Mouse (Mus musculus): ENCODE measurements around the gene Cerk. TPM values are rescaled to one million over a fixed set of nuclear protein-coding genes. Genes with fewer than 3 reads are reported as not detected.

Gene Cerk
- polyA plus RNA-seq, 1 experiment from 2014 or later: 9.4 TPM

DNA sequence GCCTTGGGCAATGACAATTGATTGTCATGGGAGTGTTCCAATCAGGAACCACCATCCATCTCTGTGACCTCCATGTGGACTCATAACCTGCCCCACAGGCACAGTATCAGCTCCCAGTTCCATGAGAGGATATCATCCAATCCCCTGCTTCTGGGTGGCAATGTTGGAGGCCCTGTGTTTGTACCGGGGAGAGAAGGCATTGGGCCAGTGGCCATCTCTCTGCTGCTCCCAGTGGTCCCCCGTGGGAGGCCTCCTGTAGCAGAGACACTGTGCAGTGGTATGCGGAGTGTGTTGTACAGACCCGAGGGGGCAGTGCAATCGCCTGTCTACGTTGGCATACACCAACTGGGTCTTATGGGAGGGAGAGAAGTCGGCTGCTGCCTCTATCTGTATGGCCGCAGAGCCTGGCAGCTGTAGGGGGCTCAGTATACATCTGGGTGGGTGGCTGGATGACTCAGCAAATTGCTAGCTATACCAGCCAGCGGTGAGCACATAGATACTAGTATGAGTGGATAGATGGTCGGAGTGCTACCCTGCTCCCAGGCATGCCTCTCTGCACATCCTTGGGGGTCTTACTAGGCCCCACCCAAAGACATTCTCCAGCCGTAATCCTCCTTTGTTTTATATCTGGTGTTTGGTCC lies 78.0 kb downstream of the Cerk start:
- Histone ChIP-seq H3K4me2 (ENCODE audit: low read length) (no peak overlapping the region), H3K4me3 (replicated peaks; ENCODE audit: low read depth, low read length) (no peak overlapping the region), H3K27ac (no peak overlapping the region), H3K36me3 (ENCODE audit: insufficient read depth, low read length) (no peaks in the 10 kb centered on the region), H3K9ac (ENCODE audit: low read depth, low read length) (no peak overlapping the region), H3K4me1 (replicated peaks; ENCODE audit: insufficient read depth, low read length) (peaks cover 10% of the 10 kb centered on the region), H3K27me3 (ENCODE audit: insufficient read depth, low read length) (no peaks in the 10 kb centered on the region), H3K9me3 (replicated peaks; ENCODE audit: low read length) (no peaks in the 10 kb centered on the region)
- ATAC-seq (replicated peaks; ENCODE audit: low FRiP score, low read depth) (0 out of 2 replicates have a peak, but pooled peaks have one; percentile 34), DNase-seq (ENCODE audit: low spot score) (no peak)
- TF ChIP-seq CTCF (IDR thresholded peaks at IDR 0.05; ENCODE audit: low read depth): peak; percentile 11; the same call in 1 of the 2 replicates
- WGBS: 81% methylated on average over 11 of the region's 11 CpGs

DNA sequence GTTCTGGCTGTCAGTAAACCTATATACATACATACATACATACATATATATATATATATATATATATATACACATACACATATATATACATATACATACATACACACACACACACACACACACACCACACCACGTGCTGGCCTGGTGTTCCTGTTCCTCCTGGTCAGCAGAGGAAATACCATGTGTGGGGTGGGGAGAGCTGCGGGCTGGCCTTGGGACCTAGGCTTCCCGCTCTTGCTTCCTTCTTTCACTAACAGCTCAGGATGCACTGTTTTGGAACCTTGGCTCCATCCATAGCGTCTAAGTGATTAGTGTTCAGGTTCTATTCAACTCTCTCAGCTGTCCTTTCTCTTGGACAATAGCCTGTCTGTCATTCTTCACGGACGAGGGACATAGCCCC lies 80.2 kb downstream of the Cerk start:
- no peak for TF ChIP-seq CTCF (IDR thresholded peaks at IDR 0.05; ENCODE audit: low read depth)
- ATAC-seq (replicated peaks; ENCODE audit: low FRiP score, low read depth) (no peak), DNase-seq (ENCODE audit: low spot score) (no peak)
- WGBS: 71% methylated on average over 6 of the region's 6 CpGs
- Histone ChIP-seq H3K9me3 (replicated peaks; ENCODE audit: low read length) (no peaks in the 10 kb centered on the region), H3K4me3 (replicated peaks; ENCODE audit: low read depth, low read length) (no peak overlapping the region), H3K27ac (no peak overlapping the region), H3K9ac (ENCODE audit: low read depth, low read length) (no peak overlapping the region), H3K36me3 (ENCODE audit: insufficient read depth, low read length) (no peaks in the 10 kb centered on the region), H3K4me1 (replicated peaks; ENCODE audit: insufficient read depth, low read length) (peaks cover 8% of the 10 kb centered on the region; the same call in 1 of the 2 replicates), H3K4me2 (ENCODE audit: low read length) (no peak overlapping the region), H3K27me3 (ENCODE audit: insufficient read depth, low read length) (no peaks in the 10 kb centered on the region)

DNA sequence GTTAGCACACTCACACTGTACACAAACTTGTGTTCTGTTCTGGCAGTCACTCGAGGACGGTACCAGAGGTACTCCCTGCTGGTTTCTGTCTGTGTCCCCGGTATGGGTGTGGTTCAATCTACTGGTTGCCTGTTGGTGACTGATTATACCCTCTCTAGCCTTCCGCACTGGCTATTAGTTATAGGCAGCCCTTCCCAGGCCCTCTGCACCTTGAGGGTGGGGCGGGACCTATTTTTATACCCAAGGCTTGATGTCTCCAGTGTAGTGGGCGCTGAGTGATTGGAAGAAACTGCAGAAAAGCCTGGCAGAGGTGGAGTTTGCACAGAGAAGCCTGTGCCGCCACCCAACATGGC lies 80.6 kb downstream of the Cerk start:
- H3K27me3 ChIP-seq (ENCODE audit: insufficient read depth, low read length): no peaks in the 10 kb centered on the region
- DNase-seq (ENCODE audit: low spot score) (no peak), ATAC-seq (replicated peaks; ENCODE audit: low FRiP score, low read depth) (no peak)
- WGBS: 86% methylated on average over 7 of the region's 7 CpGs
- peaks cover 8% of the 10 kb centered on the region; the same call in 1 of the 2 replicates for H3K4me1 ChIP-seq (replicated peaks; ENCODE audit: insufficient read depth, low read length)
- H3K4me2 ChIP-seq (ENCODE audit: low read length): no peak overlapping the region
- TF ChIP-seq CTCF (IDR thresholded peaks at IDR 0.05; ENCODE audit: low read depth): no peak
- H3K9ac ChIP-seq (ENCODE audit: low read depth, low read length): no peak overlapping the region
- no peak overlapping the region for H3K4me3 ChIP-seq (replicated peaks; ENCODE audit: low read depth, low read length)
- no peak overlapping the region for H3K27ac ChIP-seq
- H3K9me3 ChIP-seq (replicated peaks; ENCODE audit: low read length): no peaks in the 10 kb centered on the region
- H3K36me3 ChIP-seq (ENCODE audit: insufficient read depth, low read length): no peaks in the 10 kb centered on the region

DNA sequence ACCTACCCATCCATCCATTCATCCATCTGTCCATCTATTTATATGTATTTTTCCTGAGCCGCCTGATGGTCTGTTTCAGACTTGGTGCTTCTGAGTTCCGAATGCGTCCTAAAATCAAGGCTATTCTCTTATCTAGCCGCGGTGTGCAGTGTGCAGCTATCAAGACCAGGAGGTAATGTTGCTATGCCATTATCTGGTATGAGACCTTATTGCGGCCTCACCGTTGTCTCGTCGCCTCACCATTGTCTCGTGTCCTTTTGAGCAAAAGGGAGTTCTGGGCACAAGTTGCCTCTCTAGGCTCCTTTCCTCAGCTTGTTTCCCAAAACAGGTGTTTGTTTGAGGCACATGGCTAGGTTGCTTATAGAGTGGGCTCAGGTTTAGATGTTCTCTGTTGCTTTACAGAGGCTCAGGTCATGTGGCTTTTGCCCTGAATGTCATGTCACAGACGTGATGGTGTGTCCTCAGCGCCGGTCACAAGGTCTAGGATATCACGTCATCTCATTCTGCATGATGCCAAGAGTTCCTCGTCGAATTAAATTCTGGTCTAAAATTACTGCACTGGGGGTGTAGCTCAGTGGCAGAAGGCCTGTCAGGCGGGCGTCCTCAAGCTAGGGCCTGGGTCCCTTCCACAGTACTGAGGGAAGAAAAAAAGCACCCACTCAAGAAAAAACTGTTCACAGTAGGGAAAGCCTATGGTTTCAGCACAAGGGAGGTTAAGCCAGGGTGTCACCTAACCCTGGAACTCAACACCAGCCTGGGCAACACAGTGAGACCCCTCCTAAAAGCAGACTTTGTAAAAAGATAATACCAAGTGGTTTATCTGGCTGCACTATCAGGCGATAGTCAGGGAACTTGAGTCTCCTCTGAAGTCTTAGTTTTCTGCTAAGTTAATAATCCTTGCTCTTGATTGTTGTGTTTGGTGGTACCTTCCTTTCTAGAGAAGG lies 81.3 kb downstream of the Cerk start:
- no peak overlapping the region for H3K4me3 ChIP-seq (replicated peaks; ENCODE audit: low read depth, low read length)
- WGBS: 86% methylated on average over 19 of the region's 19 CpGs
- no peak overlapping the region for H3K4me2 ChIP-seq (ENCODE audit: low read length)
- no peak for TF ChIP-seq CTCF (IDR thresholded peaks at IDR 0.05; ENCODE audit: low read depth)
- no peaks in the 10 kb centered on the region for H3K27me3 ChIP-seq (ENCODE audit: insufficient read depth, low read length)
- no peak overlapping the region for H3K27ac ChIP-seq
- H3K9me3 ChIP-seq (replicated peaks; ENCODE audit: low read length): no peaks in the 10 kb centered on the region
- ATAC-seq (replicated peaks; ENCODE audit: low FRiP score, low read depth) (no peak), DNase-seq (ENCODE audit: low spot score) (no peak)
- peaks cover 3% of the 10 kb centered on the region; the same call in 1 of the 2 replicates for H3K4me1 ChIP-seq (replicated peaks; ENCODE audit: insufficient read depth, low read length)
- no peak overlapping the region for H3K9ac ChIP-seq (ENCODE audit: low read depth, low read length)
- H3K36me3 ChIP-seq (ENCODE audit: insufficient read depth, low read length): no peaks in the 10 kb centered on the region

DNA sequence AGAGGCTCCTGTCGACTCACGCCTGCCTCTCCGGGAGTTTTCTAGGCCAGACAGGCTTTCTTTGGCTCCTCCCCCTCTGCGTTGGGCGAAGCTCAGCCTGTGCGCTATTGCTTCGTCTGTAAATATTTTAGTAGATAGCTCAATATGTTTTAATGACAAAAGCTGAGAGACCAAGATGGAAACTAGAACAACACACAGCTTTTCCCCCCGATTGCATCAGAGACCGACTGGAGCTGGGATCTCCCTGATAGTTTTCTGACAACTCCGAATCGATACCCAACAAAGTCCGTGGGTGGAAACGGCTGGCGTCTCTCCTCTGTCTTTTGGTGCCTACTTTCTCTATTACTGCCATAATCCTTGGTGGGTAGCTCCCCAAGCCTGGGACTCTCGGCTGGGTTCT lies 83.6 kb downstream of the Cerk start:
- Histone ChIP-seq H3K4me2 (ENCODE audit: low read length) (no peak overlapping the region), H3K4me3 (replicated peaks; ENCODE audit: low read depth, low read length) (no peak overlapping the region), H3K27me3 (ENCODE audit: insufficient read depth, low read length) (no peaks in the 10 kb centered on the region), H3K9ac (ENCODE audit: low read depth, low read length) (no peak overlapping the region), H3K9me3 (replicated peaks; ENCODE audit: low read length) (no peaks in the 10 kb centered on the region), H3K36me3 (ENCODE audit: insufficient read depth, low read length) (no peaks in the 10 kb centered on the region), H3K27ac (no peak overlapping the region), H3K4me1 (replicated peaks; ENCODE audit: insufficient read depth, low read length) (no peaks in the 10 kb centered on the region)
- no peak for TF ChIP-seq CTCF (IDR thresholded peaks at IDR 0.05; ENCODE audit: low read depth)
- DNase-seq (ENCODE audit: low spot score) (no peak), ATAC-seq (replicated peaks; ENCODE audit: low FRiP score, low read depth) (no peak)
- WGBS: 87% methylated on average over 15 of the region's 15 CpGs

DNA sequence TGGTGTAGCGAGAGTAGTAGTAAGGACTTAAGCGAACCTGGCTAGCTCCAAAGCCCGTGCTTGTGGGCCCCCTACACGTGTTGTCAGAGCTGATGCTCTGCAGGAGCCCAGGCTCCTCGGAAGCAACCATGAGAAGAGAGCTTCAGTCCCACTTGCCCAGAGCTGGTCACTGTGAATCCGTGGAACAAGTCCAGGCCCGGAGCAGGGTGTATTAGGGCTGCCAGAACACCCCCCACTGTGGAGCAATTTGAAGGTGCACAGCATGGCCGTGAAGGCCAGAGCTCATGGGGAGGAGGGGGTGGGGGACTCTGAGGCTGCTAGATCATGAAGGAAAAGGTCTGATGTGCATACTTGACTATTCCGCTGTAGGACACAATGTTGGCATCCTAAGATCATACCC lies 84.4 kb downstream of the Cerk start:
- TF ChIP-seq CTCF (IDR thresholded peaks at IDR 0.05; ENCODE audit: low read depth): no peak
- Histone ChIP-seq H3K27ac (no peak overlapping the region), H3K4me3 (replicated peaks; ENCODE audit: low read depth, low read length) (no peak overlapping the region), H3K36me3 (ENCODE audit: insufficient read depth, low read length) (no peaks in the 10 kb centered on the region), H3K4me2 (ENCODE audit: low read length) (no peak overlapping the region), H3K4me1 (replicated peaks; ENCODE audit: insufficient read depth, low read length) (no peaks in the 10 kb centered on the region), H3K9me3 (replicated peaks; ENCODE audit: low read length) (no peaks in the 10 kb centered on the region), H3K27me3 (ENCODE audit: insufficient read depth, low read length) (no peaks in the 10 kb centered on the region), H3K9ac (ENCODE audit: low read depth, low read length) (no peak overlapping the region)
- no peak for DNase-seq (ENCODE audit: low spot score)
- 81% methylated on average over 9 of the region's 9 CpGs for WGBS
- ATAC-seq (replicated peaks; ENCODE audit: low FRiP score, low read depth): no peak

Measured in kidney, postnatal 0 days (tissue).